ENCODE assay signal across 8 mouse cellular contexts in the genomic region with DNA sequence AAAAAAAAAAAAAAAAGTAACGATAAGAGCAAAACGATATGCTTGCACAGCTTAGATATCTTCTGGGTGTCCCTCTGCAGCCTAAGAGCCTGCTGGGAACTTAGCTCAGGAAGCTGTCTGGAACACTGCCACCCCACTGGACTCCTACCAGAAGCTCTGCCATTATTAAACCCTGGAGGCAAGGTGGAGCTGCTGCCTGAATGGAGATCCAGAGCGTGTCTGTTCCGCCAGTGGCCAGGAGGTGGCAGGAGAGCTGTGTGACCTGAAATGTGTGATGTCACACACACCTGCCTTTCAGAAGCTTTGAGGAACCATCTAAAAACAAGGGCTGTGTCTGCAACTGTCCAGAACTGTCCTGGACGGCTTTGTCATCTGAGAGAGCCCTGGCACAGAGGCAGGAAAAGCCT. TPM values are rescaled to one million over a fixed set of nuclear protein-coding genes. Genes with fewer than 3 reads are reported as not detected.
A peak's percentile ranks its signal among the peaks of the same experiment; 100 is the strongest.
DNase-seq lines count a peak whose midpoint lies in the region; ATAC-seq and TF ChIP-seq lines count a peak whose summit lies in the region.

No protein-coding gene starts in this region.

- peak; percentile 79 to 87 (median 80) for TF ChIP-seq CTCF in MEL (IDR thresholded peaks at IDR 0.05 in 2 of 3, conservative IDR thresholded peaks at IDR 0.05 in 1 of 3; ENCODE audit: control insufficient read depth in 1 of 3, insufficient read depth in 1 of 3, low read depth in 2 of 3, low read length in 3 of 3, poor library complexity in 1 of 3, severe bottlenecking in 1 of 3)

- no peak for TF ChIP-seq POLR2A in MEL (IDR thresholded peaks at IDR 0.05; ENCODE audit: control insufficient read depth in 1 of 2, insufficient read depth in 1 of 2, low read depth in 1 of 2, low read length in 2 of 2, poor library complexity in 1 of 2)

- peaks cover 0 to 19% of the 10 kb centered on the region in 2 experiments; a peak in 2 of 4 replicates for H3K36me3 ChIP-seq in MEL (ENCODE audit: control insufficient read depth in 1 of 2, insufficient read depth in 2 of 2, low read length in 2 of 2)
- H3K36me3 ChIP-seq in hindbrain, embryonic 13.5 days = no peaks in the 10 kb centered on the region

- H3K79me2 ChIP-seq in MEL (ENCODE audit: control insufficient read depth, insufficient read depth, low read length, poor library complexity) = no peaks in the 10 kb centered on the region

- 39% methylated on average over 5 of the region's 5 CpGs for WGBS in hindbrain, embryonic 13.5 days

- H3K27ac ChIP-seq in MEL (ENCODE audit: control insufficient read depth, low read depth, low read length) = no peak overlapping the region
- no peak overlapping the region for H3K27ac ChIP-seq in hindbrain, embryonic 13.5 days

- DNase-seq in MEL (ENCODE audit: low read depth, low spot score) = peak; percentile 88
- DNase-seq in cerebellum, adult 18-20 months = peak; percentile 89 to 91
- peak; percentile 70 for DNase-seq in forelimb bud, embryonic 11.5 days (ENCODE audit: low read depth, low spot score)
- peak; percentile 80 to 89 for DNase-seq in layer of hippocampus, postnatal 10 days (ENCODE audit: low spot score in 2 of 2)
- peak; percentile 89 for DNase-seq in lung, postnatal 10 days
- peak; percentile 81 for DNase-seq in retina, embryonic 14.5 days (ENCODE audit: low spot score)
- peak; percentile 77 to 82 for DNase-seq in thymus, postnatal 36 days

- peaks cover 17 to 21% of the 10 kb centered on the region in 2 experiments for H3K4me1 ChIP-seq in MEL (ENCODE audit: control insufficient read depth in 1 of 2, insufficient read depth in 2 of 2, low read length in 2 of 2)
- H3K4me1 ChIP-seq in hindbrain, embryonic 13.5 days (replicated peaks) = no peaks in the 10 kb centered on the region

- H3K9me3 ChIP-seq in MEL (replicated peaks; ENCODE audit: insufficient read depth, low read length) = no peaks in the 10 kb centered on the region
- no peaks in the 10 kb centered on the region for H3K9me3 ChIP-seq in hindbrain, embryonic 13.5 days

- no peak overlapping the region for H3K4me3 ChIP-seq in MEL (ENCODE audit: control insufficient read depth in 1 of 2, insufficient read depth in 1 of 2, low read depth in 2 of 2, low read length in 2 of 2)
- no peak overlapping the region for H3K4me3 ChIP-seq in hindbrain, embryonic 13.5 days

- H3K9ac ChIP-seq in MEL (ENCODE audit: control insufficient read depth, low read depth, low read length, poor library complexity, severe bottlenecking) = no peak overlapping the region
- H3K9ac ChIP-seq in hindbrain, embryonic 13.5 days = no peak overlapping the region

- H3K27me3 ChIP-seq in MEL (ENCODE audit: control insufficient read depth in 1 of 2, insufficient read depth in 2 of 2, low read length in 2 of 2) = no peaks in the 10 kb centered on the region
- no peaks in the 10 kb centered on the region for H3K27me3 ChIP-seq in hindbrain, embryonic 13.5 days

- peak; percentile 57 for TF ChIP-seq RAD21 in MEL (IDR thresholded peaks at IDR 0.05; ENCODE audit: low read depth, low read length)

- ATAC-seq in hindbrain, embryonic 13.5 days (ENCODE audit: low FRiP score) = peak; percentile 66

- peak in 1 of 2 experiments; percentile 42; a peak in 3 of 4 replicates for TF ChIP-seq EP300 in MEL (IDR thresholded peaks at IDR 0.05; ENCODE audit: low read depth in 1 of 2, low read length in 2 of 2)

- no peak overlapping the region for H3K4me2 ChIP-seq in hindbrain, embryonic 13.5 days

TF ChIP-seq in MEL, 35 proteins besides CTCF, POLR2A, EP300 and RAD21:
- TF ChIP-seq USF1 (IDR thresholded peaks at IDR 0.05; ENCODE audit: low read depth, low read length) = no peak
- TF ChIP-seq ELF1 (IDR thresholded peaks at IDR 0.05; ENCODE audit: low read depth, low read length) = no peak
- TF ChIP-seq RCOR1 (IDR thresholded peaks at IDR 0.05; ENCODE audit: low read depth, low read length) = 0 out of 2 replicates have a peak, but pooled peaks have one; percentile 19
- no peak for TF ChIP-seq NRF1 (IDR thresholded peaks at IDR 0.05; ENCODE audit: insufficient read depth, low read depth, low read length, poor library complexity, severe bottlenecking)
- no peak for TF ChIP-seq ZKSCAN1 (IDR thresholded peaks at IDR 0.05; ENCODE audit: low read depth, low read length)
- no peak for TF ChIP-seq E2F4 (IDR thresholded peaks at IDR 0.05; ENCODE audit: borderline replicate concordance, low read depth, low read length)
- TF ChIP-seq MYC (IDR thresholded peaks at IDR 0.05; ENCODE audit: low read depth, low read length) = 0 out of 2 replicates have a peak, but pooled peaks have one; percentile 30
- TF ChIP-seq MAX (IDR thresholded peaks at IDR 0.05; ENCODE audit: low read length) = peak; percentile 40; the same call in 1 of the 2 replicates
- no peak for TF ChIP-seq CHD1 (IDR thresholded peaks at IDR 0.05; ENCODE audit: low read depth, low read length)
- no peak for TF ChIP-seq TBP (IDR thresholded peaks at IDR 0.05; ENCODE audit: low read depth, low read length)
- TF ChIP-seq MAZ (IDR thresholded peaks at IDR 0.05; ENCODE audit: low read depth, low read length) = no peak
- no peak for TF ChIP-seq KAT2A (conservative IDR thresholded peaks at IDR 0.05; ENCODE audit: low read depth, low read length)
- TF ChIP-seq BHLHE40 (IDR thresholded peaks at IDR 0.05; ENCODE audit: borderline replicate concordance, low read depth, low read length) = no peak
- no peak for TF ChIP-seq POLR2AphosphoS5 (IDR thresholded peaks at IDR 0.05; ENCODE audit: borderline replicate concordance, low read depth, low read length)
- TF ChIP-seq JUND (IDR thresholded peaks at IDR 0.05; ENCODE audit: low read depth, low read length) = no peak
- no peak for TF ChIP-seq NELFE (IDR thresholded peaks at IDR 0.05; ENCODE audit: low read depth, low read length)
- no peak for TF ChIP-seq MEF2A (IDR thresholded peaks at IDR 0.05; ENCODE audit: extremely low read depth, insufficient replicate concordance, low read depth, low read length, poor library complexity, severe bottlenecking)
- TF ChIP-seq MXI1 (IDR thresholded peaks at IDR 0.05; ENCODE audit: low read depth, low read length) = no peak
- peak; percentile 94 for TF ChIP-seq ZNF384 (IDR thresholded peaks at IDR 0.05; ENCODE audit: low read depth, low read length)
- no peak for TF ChIP-seq GABPA (IDR thresholded peaks at IDR 0.05; ENCODE audit: low read depth, low read length)
- no peak for TF ChIP-seq MYB (IDR thresholded peaks at IDR 0.05; ENCODE audit: low read depth, low read length)
- TF ChIP-seq SMC3 (IDR thresholded peaks at IDR 0.05; ENCODE audit: low read depth, low read length) = peak; percentile 59
- TF ChIP-seq TCF12 (IDR thresholded peaks at IDR 0.05; ENCODE audit: low read depth, low read length) = peak; percentile 12; the same call in 1 of the 2 replicates
- TF ChIP-seq GATA1 (IDR thresholded peaks at IDR 0.05; ENCODE audit: low read depth, low read length) = peak; percentile 35; the same call in 1 of the 2 replicates
- no peak for TF ChIP-seq TAL1 (IDR thresholded peaks at IDR 0.05; ENCODE audit: low read length)
- no peak for TF ChIP-seq SIN3A (IDR thresholded peaks at IDR 0.05; ENCODE audit: low read length)
- TF ChIP-seq USF2 (IDR thresholded peaks at IDR 0.05; ENCODE audit: borderline replicate concordance in 1 of 2, insufficient read depth in 1 of 2, low read depth in 1 of 2, low read length in 2 of 2) = no peak
- no peak for TF ChIP-seq MAFK (IDR thresholded peaks at IDR 0.05; ENCODE audit: borderline replicate concordance, low read depth, low read length)
- peak; percentile 31 for TF ChIP-seq ZC3H11A (IDR thresholded peaks at IDR 0.05; ENCODE audit: low read depth, low read length)
- no peak for TF ChIP-seq HCFC1 (IDR thresholded peaks at IDR 0.05; ENCODE audit: low read depth, low read length)
- TF ChIP-seq POLR2AphosphoS2 (IDR thresholded peaks at IDR 0.05; ENCODE audit: low read length) = no peak
- peak; percentile 43; the same call in 1 of the 2 replicates for TF ChIP-seq ETS1 (IDR thresholded peaks at IDR 0.05; ENCODE audit: low read depth, low read length)
- no peak for TF ChIP-seq CHD2 (IDR thresholded peaks at IDR 0.05; ENCODE audit: low read length)
- TF ChIP-seq UBTF (IDR thresholded peaks at IDR 0.05; ENCODE audit: borderline replicate concordance, insufficient read depth, low read depth, low read length) = no peak
- no peak for TF ChIP-seq ZMIZ1 (IDR thresholded peaks at IDR 0.05; ENCODE audit: low read depth, low read length)

RNA-seq across cellular contexts. Expression of gene Mccc2, which starts 13.6 kb away (rescaled TPM):
- 20.5 and 22.6 TPM in 2 replicates for total RNA-seq in MEL (2012; rRNA removed)
- 10 to 100 TPM in 1 of 2 experiments, not detected in 1; 28.7 TPM for polyA plus RNA-seq in MEL (2012; ENCODE audit: insufficient read depth in 1 of 2, insufficient read length in 2 of 2, low read depth in 1 of 2, low replicate concordance in 2 of 2, missing spikeins in 1 of 2)
- 32.5 and 34.2 TPM in 2 replicates for polyA plus RNA-seq in hindbrain, embryonic 13.5 days (2015; fragmentation: Nextera tagmentation; extraction: Ambion mirVana)
- total RNA-seq in layer of hippocampus, postnatal 10 days (2021) = 10 to 100 TPM; 33.0 to 38.7 TPM
